In genomic region chr11:75148332-75149035, GRCm38 (mm10) we compare ENCODE assay signal across 10 mouse cellular contexts. TPM values are rescaled to one million over a fixed set of nuclear protein-coding genes. Genes with fewer than 3 reads are reported as not detected.
DNase-seq lines count a peak whose midpoint lies in the region; ATAC-seq and TF ChIP-seq lines count a peak whose summit lies in the region.
"Had no signal": no experiment of that assay in that cellular context is flagged by ENCODE, and none has a peak within 500 bp of the region (broad histone marks: within the 10 kb centered on the region; RNA-seq: fewer than 3 reads in every experiment).

No protein-coding gene starts in this region.

- H3K4me2 ChIP-seq in kidney, embryonic 16.5 days (replicated peaks; ENCODE audit: low read depth, low read length) = no peak overlapping the region
- no peak overlapping the region for H3K4me2 ChIP-seq in embryonic facial prominence, embryonic 13.5 days
- H3K4me2 ChIP-seq in liver, postnatal 0 days (ENCODE audit: low read depth, low read length) = no peak overlapping the region

- 74% methylated on average over 10 of the region's 11 CpGs for WGBS in kidney, embryonic 16.5 days
- 87% methylated on average over 11 of the region's 11 CpGs for WGBS in embryonic facial prominence, embryonic 13.5 days
- WGBS in liver, postnatal 0 days (ENCODE audit: insufficient replicate concordance) = 84% methylated on average over 10 of the region's 11 CpGs

- H3K27me3 ChIP-seq in kidney, embryonic 16.5 days (ENCODE audit: insufficient read depth, low read length) = no peaks in the 10 kb centered on the region
- H3K27me3 ChIP-seq in embryonic facial prominence, embryonic 13.5 days = no peaks in the 10 kb centered on the region
- no peaks in the 10 kb centered on the region for H3K27me3 ChIP-seq in liver, postnatal 0 days (ENCODE audit: insufficient read depth, low read length)

- ATAC-seq in kidney, embryonic 16.5 days (ENCODE audit: low FRiP score, low TSS enrichment) = peak; percentile 49; the same call in 1 of the 2 replicates
- ATAC-seq in embryonic facial prominence, embryonic 13.5 days (ENCODE audit: insufficient number of reproducible peaks, insufficient read depth, low FRiP score, low TSS enrichment, low read depth) = no peak
- ATAC-seq in liver, postnatal 0 days = peak; percentile 7; the same call in 1 of the 2 replicates

- no peak for DNase-seq in kidney, adult 18-20 months
- peak; percentile 43 to 45 for DNase-seq in heart, postnatal 10 days
- no peak for DNase-seq in liver, postnatal 0 days
- DNase-seq in frontal cortex, postnatal 10 days (ENCODE audit: low spot score in 2 of 2) = no peak
- no peak for DNase-seq in adrenal gland, postnatal 10 days
- DNase-seq in adrenal gland, postnatal 36 days = no peak
- DNase-seq: adrenal gland, postnatal 14 days had no signal

- TF ChIP-seq EP300 in liver, postnatal 0 days (IDR thresholded peaks at IDR 0.05; ENCODE audit: low read depth) = no peak

- intact Hi-C loops in heart, postnatal 10 days (cut with DNase I) = no loop called here

- peak overlapping the region; percentile 90 for H3K27ac ChIP-seq in kidney, embryonic 16.5 days (ENCODE audit: low read length)
- peak overlapping the region; percentile 89 for H3K27ac ChIP-seq in embryonic facial prominence, embryonic 13.5 days
- 0 out of 2 replicates have a peak overlapping the region, but pooled peaks have one; percentile 11 for H3K27ac ChIP-seq in liver, postnatal 0 days (ENCODE audit: low read depth)

- H3K9ac ChIP-seq in kidney, embryonic 16.5 days (replicated peaks; ENCODE audit: low read length) = peak overlapping the region; percentile 22; the same call in 1 of the 2 replicates
- no peak overlapping the region for H3K9ac ChIP-seq in embryonic facial prominence, embryonic 13.5 days
- H3K9ac ChIP-seq in liver, postnatal 0 days (replicated peaks) = no peak overlapping the region

- H3K36me3 ChIP-seq in kidney, embryonic 16.5 days (ENCODE audit: insufficient read depth, low read length) = peaks cover 32% of the 10 kb centered on the region
- H3K36me3 ChIP-seq in embryonic facial prominence, embryonic 13.5 days = peaks cover 37% of the 10 kb centered on the region
- H3K36me3 ChIP-seq in liver, postnatal 0 days (replicated peaks; ENCODE audit: insufficient read depth, low read length) = peaks cover 16% of the 10 kb centered on the region; the same call in 1 of the 2 replicates

- no peaks in the 10 kb centered on the region for H3K9me3 ChIP-seq in kidney, embryonic 16.5 days (ENCODE audit: low read length)
- no peaks in the 10 kb centered on the region for H3K9me3 ChIP-seq in embryonic facial prominence, embryonic 13.5 days
- H3K9me3 ChIP-seq in liver, postnatal 0 days (ENCODE audit: low read length) = no peaks in the 10 kb centered on the region

- no peak overlapping the region for H3K4me3 ChIP-seq in kidney, embryonic 16.5 days (ENCODE audit: low read length)
- H3K4me3 ChIP-seq in embryonic facial prominence, embryonic 13.5 days = no peak overlapping the region
- H3K4me3 ChIP-seq in liver, postnatal 0 days (ENCODE audit: low read depth, low read length) = no peak overlapping the region
- H3K4me3 ChIP-seq: myocyte had no signal

- no peak for TF ChIP-seq CTCF in liver, postnatal 0 days (IDR thresholded peaks at IDR 0.05; ENCODE audit: low read depth)

- H3K4me1 ChIP-seq in kidney, embryonic 16.5 days (ENCODE audit: insufficient read depth, low read length) = peaks cover 41% of the 10 kb centered on the region
- H3K4me1 ChIP-seq in embryonic facial prominence, embryonic 13.5 days = peaks cover 27% of the 10 kb centered on the region
- peaks cover 14% of the 10 kb centered on the region for H3K4me1 ChIP-seq in liver, postnatal 0 days (ENCODE audit: insufficient read depth)

RNA-seq across cellular contexts. Expression of gene Hic1, which starts 20.8 kb away (rescaled TPM):
- polyA plus RNA-seq in kidney, embryonic 16.5 days (2015; fragmentation: Nextera tagmentation; extraction: Ambion mirVana) = 16.1 and 16.2 TPM in 2 replicates
- polyA plus RNA-seq in embryonic facial prominence, embryonic 13.5 days (2015; fragmentation: Nextera tagmentation; extraction: Ambion mirVana) = 8.2 and 9.7 TPM in 2 replicates
- total RNA-seq in heart, postnatal 10 days (2021) = 10 to 100 TPM; 36.3 to 48.5 TPM
- 1.1 and 1.5 TPM in 2 replicates for polyA plus RNA-seq in liver, postnatal 0 days (2015; fragmentation: Nextera tagmentation; extraction: Ambion mirVana)
- total RNA-seq in adrenal gland, postnatal 10 days (2021) = 10 to 100 TPM; 23.6 to 24.5 TPM
- 1 to 10 TPM; 8.3 to 9.0 TPM for total RNA-seq in adrenal gland, postnatal 36 days (2021)

RNA-seq across cellular contexts. Expression of gene Ovca2, which starts 30.2 kb away (rescaled TPM):
- polyA plus RNA-seq in kidney, embryonic 16.5 days (2015; fragmentation: Nextera tagmentation; extraction: Ambion mirVana) = 26.1 and 26.9 TPM in 2 replicates
- polyA plus RNA-seq in embryonic facial prominence, embryonic 13.5 days (2015; fragmentation: Nextera tagmentation; extraction: Ambion mirVana) = 28.7 and 30.4 TPM in 2 replicates
- 1 to 10 TPM; 7.8 to 9.5 TPM for total RNA-seq in heart, postnatal 10 days (2021)
- 12.4 and 13.6 TPM in 2 replicates for polyA plus RNA-seq in liver, postnatal 0 days (2015; fragmentation: Nextera tagmentation; extraction: Ambion mirVana)
- 10 to 100 TPM; 13.5 to 18.1 TPM for total RNA-seq in adrenal gland, postnatal 10 days (2021)
- 10 to 100 TPM; 20.7 to 22.4 TPM for total RNA-seq in adrenal gland, postnatal 36 days (2021)

RNA-seq across cellular contexts. Expression of gene Dph1, which starts 42.6 kb away (rescaled TPM):
- 28.2 and 28.4 TPM in 2 replicates for polyA plus RNA-seq in kidney, embryonic 16.5 days (2015; fragmentation: Nextera tagmentation; extraction: Ambion mirVana)
- polyA plus RNA-seq in embryonic facial prominence, embryonic 13.5 days (2015; fragmentation: Nextera tagmentation; extraction: Ambion mirVana) = 20.8 and 24.5 TPM in 2 replicates
- 10 to 100 TPM; 13.9 to 15.6 TPM for total RNA-seq in heart, postnatal 10 days (2021)
- 10.9 and 13.0 TPM in 2 replicates for polyA plus RNA-seq in liver, postnatal 0 days (2015; fragmentation: Nextera tagmentation; extraction: Ambion mirVana)
- 10 to 100 TPM; 23.1 to 24.2 TPM for total RNA-seq in adrenal gland, postnatal 10 days (2021)
- total RNA-seq in adrenal gland, postnatal 36 days (2021) = 10 to 100 TPM; 29.8 to 30.6 TPM

RNA-seq across cellular contexts. Expression of gene Rtn4rl1, which starts 45.1 kb away (rescaled TPM):
- polyA plus RNA-seq in kidney, embryonic 16.5 days (2015; fragmentation: Nextera tagmentation; extraction: Ambion mirVana) = 3.8 and 5.0 TPM in 2 replicates
- 6.0 and 7.1 TPM in 2 replicates for polyA plus RNA-seq in embryonic facial prominence, embryonic 13.5 days (2015; fragmentation: Nextera tagmentation; extraction: Ambion mirVana)
- 10 to 100 TPM; 13.9 to 21.4 TPM for total RNA-seq in heart, postnatal 10 days (2021)
- 1.5 and 2.0 TPM in 2 replicates for polyA plus RNA-seq in liver, postnatal 0 days (2015; fragmentation: Nextera tagmentation; extraction: Ambion mirVana)
- 10 to 100 TPM; 25.2 to 27.8 TPM for total RNA-seq in adrenal gland, postnatal 10 days (2021)
- 10 to 100 TPM; 37.3 to 53.0 TPM for total RNA-seq in adrenal gland, postnatal 36 days (2021)

Comparison
In these comparisons a context has a peak if more than half of its experiments do, and no peak if none do; other contexts are left out.
1. H3K27ac ChIP-seq: peak in every context shown above with its lines; median percentile 90 in kidney, embryonic 16.5 days; 89 in embryonic facial prominence, embryonic 13.5 days; 11 in liver, postnatal 0 days.
2. DNase-seq: peak in heart, postnatal 10 days (2 of 2); none in kidney, adult 18-20 months (single experiment), liver, postnatal 0 days (single experiment), frontal cortex, postnatal 10 days (0 of 2), adrenal gland, postnatal 10 days (single experiment) and adrenal gland, postnatal 36 days (0 of 2).